Mouse (Mus musculus): ENCODE measurements around the gene Srpk2. TPM values are rescaled to one million over a fixed set of nuclear protein-coding genes. Genes with fewer than 3 reads are reported as not detected.

The Srpk2 gene
- total and polyA plus RNA-seq, 3 experiments, result 20.6 to 31.1 (median 23.3) TPM

DNA sequence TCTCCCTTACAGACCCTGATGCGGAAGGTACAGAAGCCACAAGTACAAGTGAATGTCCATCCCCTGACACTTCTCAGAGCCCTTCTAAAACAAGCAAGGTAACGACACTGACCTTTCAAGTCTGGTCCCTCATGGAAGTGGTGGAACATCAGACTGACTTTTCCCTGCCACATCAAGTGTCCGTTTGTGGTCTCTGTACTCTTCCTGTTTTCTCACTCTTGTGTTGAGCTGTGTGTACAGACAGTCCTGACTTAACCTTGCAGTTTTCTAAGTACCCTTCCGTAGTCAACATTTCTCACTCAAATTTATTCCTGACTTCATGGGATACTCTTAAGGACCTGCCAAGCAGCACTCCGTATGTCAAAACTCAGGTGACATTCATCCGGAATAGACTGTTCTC lies 183.7 kb downstream of the Srpk2 start:
- in situ Hi-C loops (cut with MboI; ENCODE audit: low pct_ligation_motif_present, low pct_unique_long_range_greater_than_20kb, low sequenced_read_pairs), result no loop called here
- H3K9me3 ChIP-seq (replicated peaks; ENCODE audit: low read length), result no peaks in the 10 kb centered on the region
- H3K9ac ChIP-seq (ENCODE audit: insufficient read depth, low read depth), result no peak overlapping the region
- H3K4me1 ChIP-seq (ENCODE audit: control insufficient read depth in 1 of 2, insufficient read depth in 2 of 2), result no peaks in the 10 kb centered on the region
- dilution Hi-C loops (cut with MboI; ENCODE audit: extremely low pct_ligation_motif_present, extremely low pct_unique_long_range_greater_than_20kb, low sequenced_read_pairs), result no loop called here
- no peak overlapping the region for H3K4me3 ChIP-seq (replicated peaks in 1 of 3; ENCODE audit: low read depth in 2 of 3, low read length in 2 of 3, poor library complexity in 1 of 3)
- no peak overlapping the region for H3K4me2 ChIP-seq (ENCODE audit: insufficient read depth, low read depth, poor library complexity, severe bottlenecking)
- no peak for DNase-seq (ENCODE audit: extremely low read depth)
- no peak for TF ChIP-seq BHLHE40 (IDR thresholded peaks at IDR 0.05; ENCODE audit: low read depth, low read length)
- no peak for TF ChIP-seq TCF12 (IDR thresholded peaks at IDR 0.05; ENCODE audit: low read depth, low read length)
- no peak for TF ChIP-seq NELFE (IDR thresholded peaks at IDR 0.05; ENCODE audit: low read depth, low read length)
- TF ChIP-seq JUN (IDR thresholded peaks at IDR 0.05; ENCODE audit: insufficient read depth, low read depth, low read length), result no peak
- H3K27me3 ChIP-seq (replicated peaks), result no peaks in the 10 kb centered on the region
- H3K79me2 ChIP-seq (replicated peaks; ENCODE audit: control insufficient read depth, extremely low read depth, insufficient read depth, poor library complexity, severe bottlenecking), result 0 out of 2 replicates have a peak, but pooled peaks cover 2% of the 10 kb centered on the region
- H3K36me3 ChIP-seq (replicated peaks in 1 of 2; ENCODE audit: control insufficient read depth in 1 of 2, insufficient read depth in 1 of 2, low read length in 1 of 2), result peaks cover 57 to 83% of the 10 kb centered on the region in 2 experiments
- no peak overlapping the region for H3K27ac ChIP-seq (ENCODE audit: insufficient read depth, low read depth)

GRCm38 (mm10) chr5:23499257-23499656 lies 185.2 kb downstream of the Srpk2 start:
- no peak for DNase-seq (ENCODE audit: extremely low read depth)
- Histone ChIP-seq H3K79me2 (replicated peaks; ENCODE audit: control insufficient read depth, extremely low read depth, insufficient read depth, poor library complexity, severe bottlenecking) (0 out of 2 replicates have a peak, but pooled peaks cover 2% of the 10 kb centered on the region), H3K9ac (ENCODE audit: insufficient read depth, low read depth) (no peak overlapping the region), H3K4me3 (replicated peaks in 1 of 3; ENCODE audit: low read depth in 2 of 3, low read length in 2 of 3, poor library complexity in 1 of 3) (no peak overlapping the region), H3K4me2 (ENCODE audit: insufficient read depth, low read depth, poor library complexity, severe bottlenecking) (no peak overlapping the region), H3K27ac (ENCODE audit: insufficient read depth, low read depth) (no peak overlapping the region), H3K9me3 (replicated peaks; ENCODE audit: low read length) (no peaks in the 10 kb centered on the region), H3K36me3 (replicated peaks in 1 of 2; ENCODE audit: control insufficient read depth in 1 of 2, insufficient read depth in 1 of 2, low read length in 1 of 2) (peaks cover 65 to 86% of the 10 kb centered on the region in 2 experiments), H3K27me3 (replicated peaks) (no peaks in the 10 kb centered on the region), H3K4me1 (ENCODE audit: control insufficient read depth in 1 of 2, insufficient read depth in 2 of 2) (no peaks in the 10 kb centered on the region)
- in situ Hi-C loops (cut with MboI; ENCODE audit: low pct_ligation_motif_present, low pct_unique_long_range_greater_than_20kb, low sequenced_read_pairs), result no loop called here
- dilution Hi-C loops (cut with MboI; ENCODE audit: extremely low pct_ligation_motif_present, extremely low pct_unique_long_range_greater_than_20kb, low sequenced_read_pairs), result no loop called here
- TF ChIP-seq MAFK (IDR thresholded peaks at IDR 0.05; ENCODE audit: insufficient replicate concordance, low read length) (no peak), MAZ (IDR thresholded peaks at IDR 0.05; ENCODE audit: low read depth, low read length) (no peak), PAX5 (IDR thresholded peaks at IDR 0.05; ENCODE audit: low read length) (no peak), TCF12 (IDR thresholded peaks at IDR 0.05; ENCODE audit: low read depth, low read length) (no peak), GABPA (IDR thresholded peaks at IDR 0.05; ENCODE audit: insufficient replicate concordance, low read depth, low read length) (no peak), CHD1 (IDR thresholded peaks at IDR 0.05; ENCODE audit: low read depth, low read length) (no peak), NELFE (IDR thresholded peaks at IDR 0.05; ENCODE audit: low read depth, low read length) (no peak)

GRCm38 (mm10) chr5:23497920-23498319 lies 186.5 kb downstream of the Srpk2 start:
- in situ Hi-C loops (cut with MboI; ENCODE audit: low pct_ligation_motif_present, low pct_unique_long_range_greater_than_20kb, low sequenced_read_pairs), result no loop called here
- no peak for TF ChIP-seq USF2 (conservative IDR thresholded peaks at IDR 0.05; ENCODE audit: low read depth, low read length)
- no peak for TF ChIP-seq MAFK (IDR thresholded peaks at IDR 0.05; ENCODE audit: insufficient replicate concordance, low read length)
- Histone ChIP-seq H3K27me3 (replicated peaks) (no peaks in the 10 kb centered on the region), H3K9ac (ENCODE audit: insufficient read depth, low read depth) (no peak overlapping the region), H3K79me2 (replicated peaks; ENCODE audit: control insufficient read depth, extremely low read depth, insufficient read depth, poor library complexity, severe bottlenecking) (0 out of 2 replicates have a peak, but pooled peaks cover 2% of the 10 kb centered on the region), H3K9me3 (replicated peaks; ENCODE audit: low read length) (no peaks in the 10 kb centered on the region), H3K4me2 (ENCODE audit: insufficient read depth, low read depth, poor library complexity, severe bottlenecking) (no peak overlapping the region), H3K36me3 (replicated peaks in 1 of 2; ENCODE audit: control insufficient read depth in 1 of 2, insufficient read depth in 1 of 2, low read length in 1 of 2) (peaks cover 66 to 89% of the 10 kb centered on the region in 2 experiments), H3K27ac (ENCODE audit: insufficient read depth, low read depth) (no peak overlapping the region), H3K4me1 (ENCODE audit: control insufficient read depth in 1 of 2, insufficient read depth in 2 of 2) (peaks cover 0 to under 1% of the 10 kb centered on the region in 2 experiments; a peak in 2 of 4 replicates), H3K4me3 (replicated peaks in 1 of 3; ENCODE audit: low read depth in 2 of 3, low read length in 2 of 3, poor library complexity in 1 of 3) (no peak overlapping the region)
- DNase-seq (ENCODE audit: extremely low read depth), result no peak
- dilution Hi-C loops (cut with MboI; ENCODE audit: extremely low pct_ligation_motif_present, extremely low pct_unique_long_range_greater_than_20kb, low sequenced_read_pairs), result no loop called here
